Mouse (Mus musculus) cerebral cortex, adult 2 months (tissue): ENCODE measurements around the gene Usp6nl.

Source experiments
- WGBS: fragments of 180-500 bp; shearing (Covaris S2); methylation state at CpG from one replicate; pipeline ENCODE4 v1.1.7; 2018; 5-methylcytosine and 5-hydroxymethylcytosine counted together

Usp6nl gene

DNA sequence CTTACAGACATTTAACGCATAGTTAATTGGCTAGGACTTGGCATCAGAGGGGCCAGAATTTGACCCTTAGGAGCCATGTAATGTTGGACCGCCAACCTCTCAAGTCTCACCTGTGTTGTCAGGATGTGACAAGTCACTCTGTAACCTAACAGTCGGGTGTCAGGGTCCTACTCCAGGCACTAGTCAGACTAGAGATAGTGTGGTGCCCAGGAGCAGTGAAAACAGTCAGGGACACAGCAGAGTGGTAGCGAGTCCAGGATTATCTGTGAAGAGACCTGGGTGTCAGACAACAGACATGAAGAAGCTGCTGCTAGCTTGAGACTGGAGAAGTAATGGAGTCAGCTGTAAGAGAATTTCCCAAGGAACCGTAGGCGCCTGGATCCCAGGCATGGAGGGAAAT is 45.0 kb downstream of the Usp6nl start:
- 76% methylated on average over 6 of the region's 6 CpGs for WGBS

DNA sequence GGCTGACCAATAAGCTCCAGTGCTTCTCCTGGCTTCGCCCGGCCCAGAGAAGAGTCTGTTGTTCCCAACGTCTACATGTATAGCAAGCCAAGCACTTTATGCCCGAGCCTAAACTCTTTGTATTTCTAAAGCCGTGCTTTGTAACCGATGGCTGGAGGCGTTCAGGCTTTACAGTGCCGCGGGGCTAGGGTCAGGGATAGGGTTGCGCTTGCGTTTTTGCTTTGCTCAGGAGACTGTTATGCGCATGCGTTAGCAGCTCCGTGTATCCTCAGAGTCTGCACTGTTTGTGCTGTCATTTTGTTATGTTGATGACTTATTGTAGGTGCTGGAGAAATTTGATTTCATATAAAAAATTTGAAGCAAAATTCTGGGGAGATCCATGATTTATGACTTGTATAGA is 51.7 kb downstream of the Usp6nl start:
- WGBS, result 83% methylated on average over 14 of the region's 14 CpGs

DNA sequence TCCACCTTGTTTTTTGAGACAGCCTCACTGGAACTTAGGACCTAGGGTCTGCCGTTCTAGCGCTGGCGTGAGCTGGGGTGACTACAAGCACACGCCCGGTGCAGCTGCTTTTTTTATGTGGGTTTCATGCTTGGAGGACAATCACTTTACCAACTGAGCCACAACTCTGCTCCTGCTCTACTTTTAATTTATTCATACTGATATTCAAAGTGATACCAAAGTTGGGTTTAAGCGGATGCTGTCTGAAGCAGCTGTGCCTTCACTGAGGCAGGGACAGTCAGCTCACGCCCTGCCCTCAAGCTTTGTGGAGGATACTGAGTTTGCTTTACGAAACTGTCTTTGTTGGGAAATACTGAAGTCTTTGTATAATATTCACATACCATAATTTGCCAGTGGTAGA is 53.6 kb downstream of the Usp6nl start:
- 86% methylated on average over 8 of the region's 8 CpGs for WGBS

DNA sequence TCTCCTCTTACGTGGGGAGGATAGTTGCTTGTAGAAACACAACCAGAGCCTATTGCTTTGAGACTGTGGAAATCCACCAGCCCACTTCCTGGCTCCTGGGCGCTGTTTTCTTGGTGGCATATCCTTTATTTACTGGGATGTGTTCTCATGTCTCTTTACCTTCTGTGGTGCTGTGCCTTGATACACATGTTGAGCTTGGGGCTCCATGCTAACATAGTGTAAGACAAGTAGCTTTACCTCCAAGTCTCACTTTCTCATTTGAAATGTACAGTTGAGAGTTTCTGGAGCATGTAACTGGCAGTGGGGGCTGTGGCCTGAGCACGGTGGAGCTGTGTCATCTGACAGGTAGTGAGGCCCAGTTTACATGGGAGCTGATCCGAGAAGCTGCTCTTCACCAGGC is 54.5 kb downstream of the Usp6nl start:
- 72% methylated on average over 4 of the region's 4 CpGs for WGBS

DNA sequence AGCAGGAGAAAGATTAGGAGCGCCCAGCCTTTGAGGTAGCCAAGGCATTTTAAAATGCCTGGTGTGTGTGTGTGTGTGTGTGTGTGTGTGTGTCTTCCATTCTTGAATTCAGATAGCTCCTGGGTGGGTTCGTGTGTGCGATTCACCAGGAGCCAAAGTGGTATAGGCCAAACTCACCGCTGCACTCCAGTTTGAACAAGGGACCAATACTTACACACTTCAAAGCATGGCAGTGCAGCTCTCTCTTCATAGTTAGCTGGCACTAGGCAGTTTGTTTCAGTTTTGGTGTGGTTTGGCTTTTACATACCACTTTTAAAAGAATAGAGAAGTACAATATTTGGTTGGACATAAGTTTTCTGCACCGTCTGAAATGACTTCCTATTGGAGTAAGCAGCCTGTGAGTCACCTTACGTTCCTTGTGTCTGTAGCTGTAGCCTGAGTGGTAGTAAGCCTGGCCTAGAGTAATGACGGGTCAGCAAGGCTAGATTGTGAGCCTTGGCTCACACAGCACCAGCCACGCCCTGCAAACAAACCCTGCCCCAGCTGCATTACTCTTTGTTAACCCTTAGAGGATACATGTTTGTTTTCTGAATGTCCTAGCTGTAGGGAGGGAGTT is 56.2 kb downstream of the Usp6nl start:
- 82% methylated on average over 8 of the region's 8 CpGs for WGBS

DNA sequence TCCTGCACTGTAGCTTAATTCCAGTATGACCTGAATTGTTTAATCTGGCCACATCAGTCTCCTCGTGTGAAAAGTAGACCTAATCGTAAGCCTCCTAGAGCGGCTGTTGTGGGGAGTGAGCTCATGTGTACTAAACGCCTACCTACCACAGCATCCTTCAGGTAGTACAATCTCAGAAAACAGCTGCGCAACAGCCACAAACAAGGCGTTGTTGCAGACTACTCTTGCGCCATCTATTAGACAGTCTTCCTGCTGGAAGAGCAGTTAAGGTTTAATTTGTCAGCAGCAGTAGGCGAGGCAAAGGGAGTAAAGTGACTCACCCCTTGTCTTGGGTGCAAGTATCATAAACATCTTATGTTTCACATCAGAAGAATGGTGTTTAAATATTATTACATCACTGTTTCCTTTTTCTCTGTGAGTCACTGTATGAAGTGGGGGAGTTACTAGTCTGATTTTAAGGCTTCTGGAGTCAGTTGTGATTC is 57.3 kb downstream of the Usp6nl start:
- 73% methylated on average over 8 of the region's 8 CpGs for WGBS

DNA sequence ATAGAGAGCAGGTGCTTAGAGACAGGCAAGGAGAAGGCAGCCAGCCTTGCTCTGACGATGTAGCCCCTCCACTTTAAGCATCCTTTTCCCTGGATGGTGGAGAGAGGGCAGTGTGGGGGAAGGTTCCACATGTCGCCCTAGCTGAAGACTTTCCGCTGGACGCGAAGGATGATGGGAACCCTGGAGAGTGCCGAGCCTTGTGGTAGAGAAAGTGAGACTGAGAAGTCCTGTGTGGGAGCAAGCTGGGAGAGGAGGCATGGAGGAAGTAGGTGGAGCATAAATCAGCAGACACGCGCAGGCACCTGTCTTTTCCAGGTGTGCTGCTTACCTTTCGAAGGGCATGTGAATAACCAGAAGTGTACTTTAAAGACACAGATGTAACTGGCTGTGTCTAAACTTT is 57.9 kb downstream of the Usp6nl start:
- 74% methylated on average over 9 of the region's 9 CpGs for WGBS

DNA sequence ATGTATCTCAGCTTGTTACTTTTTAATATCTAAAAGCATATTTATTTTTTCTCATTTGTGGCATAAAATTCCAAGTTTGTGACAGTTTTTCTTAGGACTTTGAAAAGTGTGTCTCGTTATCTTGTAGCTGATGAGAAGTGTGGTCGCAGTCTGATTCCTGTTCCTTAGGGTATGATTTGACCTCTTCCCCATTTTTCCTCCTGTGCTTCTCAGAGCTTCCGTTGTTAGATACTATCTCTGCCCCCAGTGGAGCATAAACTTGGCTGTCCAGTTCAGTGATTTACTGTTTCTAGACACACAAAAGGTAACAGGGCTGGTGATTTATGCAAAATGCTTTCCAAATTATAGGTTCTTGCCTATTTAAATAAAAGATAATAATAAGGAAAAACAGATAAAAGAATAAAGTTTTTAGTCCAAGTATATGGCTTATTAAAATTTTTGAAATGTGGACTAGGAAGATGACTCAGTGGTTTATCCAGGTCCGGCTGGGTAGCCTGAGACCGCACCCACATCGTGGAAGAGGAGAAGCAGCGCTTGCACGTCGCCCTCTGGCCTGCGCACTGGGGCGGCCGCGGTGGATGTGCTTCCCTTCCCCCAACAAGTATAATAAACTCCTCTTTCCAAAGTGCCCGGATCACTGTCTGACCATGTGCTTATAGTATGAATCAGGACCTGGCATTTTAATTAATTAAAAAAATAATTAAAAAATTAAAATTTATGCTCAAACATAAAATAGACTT is 62.1 kb downstream of the Usp6nl start:
- 90% methylated on average over 14 of the region's 14 CpGs for WGBS

DNA sequence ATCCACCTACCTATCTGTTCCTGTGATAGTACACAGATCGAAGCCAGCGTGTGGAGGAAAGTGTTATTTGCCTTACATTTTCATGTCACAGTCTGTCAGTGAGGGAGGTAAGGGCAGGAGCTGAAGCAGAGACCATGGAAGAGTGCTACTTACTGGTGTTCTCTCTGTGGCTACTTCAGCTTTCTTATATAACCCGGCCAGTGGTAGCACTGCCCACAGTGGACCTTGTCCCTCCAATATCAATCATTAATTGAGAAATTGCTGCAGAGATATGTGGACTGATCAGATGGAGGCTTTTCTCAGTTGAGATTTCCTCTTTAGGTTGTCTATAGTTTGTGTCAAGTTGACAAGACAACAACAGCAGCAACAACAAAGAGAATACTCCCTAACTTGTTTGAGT is 66.7 kb downstream of the Usp6nl start:
- WGBS, result 91% methylated on average over 3 of the region's 3 CpGs

DNA sequence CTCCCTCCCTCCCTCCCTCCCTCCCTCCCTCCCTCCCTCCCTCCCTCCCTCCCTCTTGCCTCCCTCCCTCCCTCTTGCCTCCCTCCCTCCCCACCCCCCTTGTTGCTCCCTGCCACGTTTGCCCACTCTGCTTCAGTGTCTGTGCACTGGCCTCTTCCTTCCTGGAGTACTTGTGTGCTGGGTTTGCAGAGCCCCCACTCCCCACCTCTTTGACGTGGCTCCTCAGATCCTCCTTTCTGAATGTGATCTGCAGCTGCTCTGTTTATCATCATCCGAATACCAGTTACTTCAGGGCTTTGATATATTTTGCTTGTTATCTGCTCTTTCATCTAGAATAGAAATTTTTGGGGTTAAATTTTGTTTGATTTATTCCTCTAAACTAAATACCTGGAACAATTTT is 68.8 kb downstream of the Usp6nl start:
- 75% methylated on average over 3 of the region's 3 CpGs for WGBS

DNA sequence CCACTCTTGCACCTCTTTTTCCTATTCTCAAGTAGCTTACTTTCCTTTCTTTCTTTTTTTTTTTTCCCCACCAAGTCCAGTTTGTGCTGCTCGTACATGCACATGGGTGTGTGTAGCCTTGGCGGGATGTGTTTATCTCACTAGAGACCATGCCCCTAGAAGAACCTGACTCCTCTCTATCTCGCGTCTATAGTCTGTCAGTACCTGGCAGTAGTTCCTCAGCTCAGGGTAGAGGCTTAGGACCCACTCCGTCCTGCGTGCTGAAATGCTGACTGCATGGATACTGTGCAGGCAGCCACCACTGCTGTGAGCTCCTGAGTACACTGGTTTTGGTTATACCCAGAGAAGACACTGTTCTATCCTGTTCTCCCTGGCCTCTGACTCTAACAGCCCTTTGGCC is 69.5 kb downstream of the Usp6nl start:
- 90% methylated on average over 6 of the region's 6 CpGs for WGBS

DNA sequence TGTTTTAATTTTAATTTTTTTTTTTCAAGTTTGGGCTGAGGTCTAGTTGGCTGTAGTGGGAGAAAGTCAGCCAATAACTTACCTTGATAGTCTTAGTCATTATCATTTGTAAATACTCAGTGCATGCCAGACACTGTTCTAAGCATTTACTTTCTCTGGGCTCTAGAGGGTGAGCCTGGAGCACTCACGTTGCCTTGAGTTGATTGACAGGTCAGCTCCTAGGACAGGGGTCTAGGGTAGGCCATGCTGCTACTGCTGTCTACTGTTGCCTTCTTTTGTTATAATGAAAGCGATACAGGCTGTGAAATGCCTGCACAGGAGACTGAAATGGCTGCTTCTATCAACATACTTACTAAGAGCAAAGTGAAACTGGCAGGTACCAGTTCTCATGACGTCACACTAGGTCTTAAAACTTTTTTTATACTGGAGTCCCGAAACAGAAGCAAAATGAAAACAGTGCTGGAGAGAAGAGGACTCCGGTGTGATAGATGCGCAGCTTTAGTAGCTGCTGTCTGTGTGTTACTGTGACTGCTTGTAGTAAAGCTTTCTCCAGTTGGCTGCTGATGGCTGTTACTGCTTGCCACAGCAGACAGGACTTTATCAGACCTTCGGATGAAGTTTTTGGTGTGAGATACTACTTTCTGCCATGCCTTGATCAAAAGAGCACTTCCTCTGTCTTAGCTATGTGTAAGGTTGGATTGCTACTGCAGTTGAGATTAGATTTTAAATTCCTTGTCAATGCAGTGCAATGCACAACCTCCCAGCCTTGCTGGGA is 73.6 kb downstream of the Usp6nl start:
- 81% methylated on average over 7 of the region's 7 CpGs for WGBS

DNA sequence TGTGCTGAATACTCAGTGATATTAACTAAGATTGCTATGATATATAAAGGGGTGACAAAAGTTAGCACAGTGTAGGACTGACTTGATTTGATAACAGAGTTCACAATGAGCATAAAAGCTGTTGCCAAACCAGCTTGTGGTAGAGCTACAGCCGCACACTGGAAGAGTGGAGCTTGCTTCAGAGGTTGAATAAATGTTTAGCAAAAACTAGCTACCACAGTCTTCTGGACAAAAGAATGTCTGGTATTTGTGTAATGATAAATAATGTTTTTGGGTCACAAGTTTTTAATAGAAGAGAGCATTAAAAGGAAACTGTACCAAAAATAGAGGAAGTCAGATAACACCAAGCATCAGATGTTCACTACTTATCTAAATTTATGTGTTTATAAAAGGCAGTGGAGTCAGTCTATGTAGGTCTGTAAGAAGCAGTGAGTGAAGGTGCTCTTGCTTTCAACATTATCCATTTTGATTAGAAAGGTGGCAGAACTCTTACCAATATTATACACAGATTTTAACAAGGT is 74.2 kb downstream of the Usp6nl start:
- 82% methylated on average over 1 of the region's 1 CpGs for WGBS

DNA sequence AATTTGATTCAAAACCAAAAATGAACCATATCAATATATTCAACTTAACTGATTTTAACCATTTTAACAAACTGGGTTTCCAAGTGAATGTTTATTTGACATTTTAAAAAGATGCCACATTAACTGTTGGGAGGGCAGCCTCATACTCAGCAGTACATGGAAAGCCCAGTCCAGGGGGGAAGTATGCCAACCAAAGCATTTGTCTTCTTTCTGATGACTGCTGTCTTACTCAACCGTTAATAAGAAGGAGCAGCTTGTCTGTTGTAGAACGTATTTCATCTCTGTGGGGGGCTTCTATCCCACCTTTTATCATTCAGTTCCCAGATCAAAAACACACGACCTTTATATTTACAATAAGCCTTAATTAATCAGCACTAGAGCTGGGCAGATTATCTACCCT is 74.7 kb downstream of the Usp6nl start:
- 51% methylated on average over 3 of the region's 3 CpGs for WGBS

DNA sequence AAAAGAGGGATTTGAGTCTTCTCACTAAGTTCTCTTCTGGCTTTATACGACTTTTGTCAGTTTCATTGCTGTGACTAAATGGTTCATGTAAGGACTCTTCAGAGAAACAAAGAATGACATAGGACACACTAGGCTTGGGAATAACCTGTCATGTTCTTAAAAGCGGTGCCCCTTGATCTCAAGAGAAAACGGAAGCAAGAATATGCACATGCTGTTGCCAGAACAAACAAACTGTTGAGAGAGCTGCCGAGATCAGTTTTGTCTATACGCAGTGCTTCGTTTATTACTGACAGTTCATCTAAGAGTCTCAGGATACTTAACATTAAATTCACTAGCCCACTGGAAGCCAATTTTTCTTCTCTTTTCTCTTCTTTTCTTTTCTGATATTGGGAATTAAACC is 76.4 kb downstream of the Usp6nl start:
- WGBS, result 71% methylated on average over 6 of the region's 6 CpGs

DNA sequence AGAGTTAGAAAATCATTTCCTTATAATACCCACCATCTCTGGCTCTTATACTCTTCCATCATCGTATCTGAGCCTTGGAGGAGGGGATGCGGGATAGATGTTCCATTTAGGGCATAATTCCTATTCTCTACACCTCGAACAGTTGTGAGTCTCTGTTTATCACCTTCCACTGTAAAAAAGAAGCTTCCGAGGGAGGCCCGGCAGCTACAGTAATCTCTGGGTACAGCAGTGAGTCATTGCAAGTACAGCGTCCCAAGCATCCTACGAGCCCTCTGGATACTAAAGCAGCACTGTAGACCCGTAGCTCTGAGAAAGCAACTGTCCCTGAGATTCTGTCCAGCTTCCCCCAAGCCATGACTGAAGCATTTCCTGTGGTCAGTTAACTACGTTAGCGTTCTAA is 78.6 kb downstream of the Usp6nl start:
- 70% methylated on average over 10 of the region's 10 CpGs for WGBS

DNA sequence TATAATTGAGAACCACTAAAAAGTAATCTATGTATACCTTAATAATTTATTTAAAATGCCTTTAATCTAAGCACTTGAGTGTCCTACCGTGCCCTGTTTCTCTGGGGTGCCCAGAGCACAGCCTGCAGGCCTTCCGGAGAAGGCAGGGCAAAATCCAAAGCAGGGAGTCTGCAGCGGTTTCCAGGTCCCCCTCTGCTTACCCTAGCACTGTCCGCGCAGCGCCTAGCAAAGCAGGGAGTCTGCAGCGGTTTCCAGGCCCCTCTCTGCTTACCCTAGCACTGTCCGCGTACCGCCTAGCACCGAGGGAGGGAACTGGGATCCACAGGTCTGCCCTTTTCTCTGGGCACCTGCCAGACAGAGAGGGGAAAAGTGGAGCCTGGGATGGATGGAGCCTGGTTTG is 80.9 kb downstream of the Usp6nl start:
- WGBS, result 72% methylated on average over 11 of the region's 11 CpGs

DNA sequence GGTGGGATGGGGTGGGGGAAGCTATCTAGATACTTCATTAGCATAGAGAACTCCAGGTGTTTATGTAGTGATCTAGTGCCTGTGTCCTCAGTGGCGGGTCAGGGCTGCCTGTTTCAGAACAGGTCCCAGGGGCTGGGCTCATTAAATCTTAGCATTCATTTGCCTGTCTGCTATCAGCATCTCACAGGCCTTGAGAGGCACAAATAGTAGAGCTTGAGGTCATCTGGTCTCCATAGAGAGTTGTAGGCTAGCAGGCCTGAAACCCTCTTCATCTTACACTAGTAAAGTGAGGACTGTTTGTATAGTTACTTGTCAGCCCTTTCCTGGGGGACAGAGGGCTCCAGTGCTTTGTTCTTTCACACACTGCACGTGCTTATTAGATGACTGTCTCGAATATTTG is 81.5 kb downstream of the Usp6nl start:
- WGBS, result 73% methylated on average over 3 of the region's 3 CpGs

DNA sequence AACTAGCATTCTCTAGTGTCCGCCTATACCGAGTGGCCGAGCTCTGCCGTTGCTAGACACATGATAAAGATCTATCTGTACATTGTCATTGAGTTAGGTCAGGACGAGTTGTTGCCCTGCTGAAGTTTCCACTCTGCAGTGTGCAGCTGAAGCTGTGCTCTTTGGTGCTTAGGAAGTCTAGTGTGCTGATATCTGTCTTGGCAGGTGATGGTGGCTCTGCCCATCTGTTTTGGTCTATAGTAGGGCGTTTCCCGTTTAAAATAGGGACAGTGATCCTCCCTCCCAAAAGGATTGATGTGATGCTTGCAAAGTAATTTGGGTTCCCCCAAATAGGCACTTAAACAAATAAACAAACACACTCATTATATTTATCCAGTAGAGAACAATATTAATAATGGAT is 82.2 kb downstream of the Usp6nl start:
- 69% methylated on average over 7 of the region's 7 CpGs for WGBS

DNA sequence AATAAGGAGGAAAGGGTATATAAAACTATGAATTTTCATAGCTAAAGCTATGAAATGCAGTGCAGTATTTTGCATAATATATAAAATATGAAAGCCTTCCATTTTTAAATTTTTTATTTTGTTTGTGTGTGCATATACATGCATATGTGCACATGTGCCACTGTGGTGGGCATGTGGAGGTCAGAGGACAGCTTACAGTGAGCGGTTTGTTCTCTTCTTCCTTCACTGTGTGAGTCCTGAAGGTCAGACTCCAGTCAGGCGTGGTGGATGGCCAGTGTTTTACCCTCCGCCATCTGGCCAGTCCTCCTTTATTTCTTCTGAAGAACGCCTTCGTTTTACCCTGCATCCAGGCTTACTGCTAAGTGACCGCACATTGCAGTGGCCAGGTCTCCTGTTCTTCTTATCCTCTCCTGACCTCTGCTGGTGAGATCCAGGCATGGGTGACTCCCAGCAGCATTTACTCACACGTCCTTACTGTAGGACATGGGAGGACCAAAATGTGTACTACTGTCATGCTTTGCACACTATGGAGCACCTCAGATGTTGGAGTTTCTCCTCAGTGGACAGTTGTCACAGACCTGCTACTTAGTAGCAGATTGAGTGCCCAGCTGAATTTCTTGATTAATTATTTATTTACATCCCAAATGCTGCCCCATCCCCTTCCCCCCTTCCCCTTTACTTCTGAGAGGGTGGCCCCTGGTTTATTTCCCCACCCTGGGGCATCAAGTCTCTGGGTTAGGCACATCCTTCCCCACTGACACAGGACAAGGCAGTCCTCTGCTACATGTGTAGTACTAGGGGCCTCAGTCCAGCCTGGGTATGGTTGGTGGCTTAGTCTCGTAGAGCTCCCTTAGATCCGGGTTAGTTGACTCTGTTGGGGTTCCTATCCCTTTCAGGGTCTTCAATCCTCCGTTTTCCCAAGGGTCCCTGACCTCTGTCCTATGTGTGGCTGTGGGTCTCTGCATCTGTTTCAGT is 82.9 kb downstream of the Usp6nl start:
- WGBS, result 38% methylated on average over 10 of the region's 10 CpGs

DNA sequence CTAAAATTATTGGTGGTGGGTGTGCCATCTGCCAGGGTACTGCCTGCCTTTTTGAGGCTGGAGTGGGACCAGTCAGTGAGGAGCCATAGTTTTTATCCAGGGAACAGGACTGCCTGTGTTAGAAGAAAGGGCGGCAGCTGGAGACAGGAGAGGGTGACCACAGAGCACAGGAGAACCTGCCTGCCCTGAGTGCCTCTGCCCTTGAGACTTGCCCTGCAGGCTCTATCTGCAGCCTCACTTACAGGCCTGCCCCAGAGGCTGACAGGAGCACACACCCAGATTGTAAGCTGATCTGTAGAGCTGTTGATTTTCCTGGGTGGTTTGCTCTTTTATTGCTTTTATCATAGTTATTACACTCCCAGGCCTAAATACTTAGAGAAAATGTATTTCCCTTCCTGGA is 85.2 kb downstream of the Usp6nl start:
- 94% methylated on average over 1 of the region's 1 CpGs for WGBS
